Comparison of ENCODE assay signal across 9 mouse cellular contexts in the genomic region with DNA sequence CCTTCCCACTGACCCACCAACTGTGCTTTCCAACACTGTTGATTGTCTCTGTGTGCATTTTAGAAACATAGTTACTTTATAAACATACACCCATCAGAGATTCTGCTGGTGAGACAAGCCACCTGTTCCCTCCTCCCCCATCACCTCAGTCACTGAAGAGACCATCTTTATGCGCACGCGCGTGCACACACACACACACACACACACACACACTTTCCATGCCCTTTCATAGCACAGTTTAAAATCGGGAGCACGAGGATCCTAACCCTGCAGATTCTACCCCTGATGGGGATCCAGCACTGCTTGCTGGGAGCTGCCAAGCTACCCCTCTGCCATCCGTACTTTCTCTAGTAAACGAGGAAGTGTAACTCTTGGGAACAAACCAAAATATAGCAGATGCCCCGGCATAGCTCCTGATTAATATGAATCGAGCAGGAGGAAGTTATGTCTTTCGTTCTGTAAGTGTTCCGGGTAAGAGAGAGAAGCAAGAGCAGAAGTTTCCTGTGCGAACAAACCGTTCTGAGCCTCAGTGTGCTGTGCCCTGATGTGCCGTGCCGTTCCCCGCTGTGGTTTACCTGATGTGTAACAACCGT.
A peak's percentile ranks its signal among the peaks of the same experiment; 100 is the strongest.
DNase-seq lines count a peak whose midpoint lies in the region; ATAC-seq lines count a peak whose summit lies in the region.
"Had no signal": no experiment of that assay in that cellular context is flagged by ENCODE, and none has a peak within 500 bp of the region (broad histone marks: within the 10 kb centered on the region; RNA-seq: fewer than 3 reads in every experiment).

No protein-coding gene starts in this region.

- no peaks in the 10 kb centered on the region for H3K9me3 ChIP-seq in forebrain, embryonic 16.5 days (ENCODE audit: control insufficient read depth, low read length)
- no peaks in the 10 kb centered on the region for H3K9me3 ChIP-seq in forebrain, embryonic 11.5 days (ENCODE audit: control insufficient read depth, low read length)
- H3K9me3 ChIP-seq: hindbrain, embryonic 15.5 days had no signal

- peaks cover 12% of the 10 kb centered on the region for H3K4me1 ChIP-seq in forebrain, embryonic 16.5 days (replicated peaks; ENCODE audit: control insufficient read depth, insufficient read depth, low read length)
- H3K4me1 ChIP-seq in forebrain, embryonic 11.5 days (replicated peaks; ENCODE audit: control insufficient read depth, insufficient read depth, low read length): no peaks in the 10 kb centered on the region; the same call in 1 of the 2 replicates
- H3K4me1 ChIP-seq: hindbrain, embryonic 15.5 days had no signal

- DNase-seq in forebrain, embryonic 11.5 days (ENCODE audit: low spot score): no peak
- DNase-seq in CD8-positive naive resting alpha-beta T cell, adult 2 months (ENCODE audit: low read depth in 2 of 2, low spot score in 2 of 2): peak; percentile 10 to 28
- DNase-seq in layer of hippocampus, postnatal 14 days (ENCODE audit: low spot score in 2 of 2): peak; percentile 57 to 75
- DNase-seq in splenic B cell, adult 2 months (ENCODE audit: low read depth, low spot score): peak; percentile 38
- no peak for DNase-seq in left cerebral cortex, adult 8-10 months (ENCODE audit: low spot score in 2 of 2)
- DNase-seq in adrenal gland, postnatal 14 days: no peak
- DNase-seq in urinary bladder, postnatal 25 days (ENCODE audit: low spot score): no peak

- no peaks in the 10 kb centered on the region for H3K36me3 ChIP-seq in forebrain, embryonic 16.5 days (ENCODE audit: control insufficient read depth, insufficient read depth)
- H3K36me3 ChIP-seq in forebrain, embryonic 11.5 days (ENCODE audit: control insufficient read depth, insufficient read depth, low read length): no peaks in the 10 kb centered on the region
- H3K36me3 ChIP-seq in splenic B cell, adult 2 months (ENCODE audit: control insufficient read depth, insufficient read depth, low read length, poor library complexity, severe bottlenecking): no peaks in the 10 kb centered on the region
- H3K36me3 ChIP-seq: hindbrain, embryonic 15.5 days had no signal

- no peaks in the 10 kb centered on the region for H3K27me3 ChIP-seq in forebrain, embryonic 16.5 days (replicated peaks; ENCODE audit: control insufficient read depth, insufficient read depth, low read length)
- H3K27me3 ChIP-seq in forebrain, embryonic 11.5 days (ENCODE audit: control insufficient read depth, insufficient read depth, low read length): no peaks in the 10 kb centered on the region
- H3K27me3 ChIP-seq in splenic B cell, adult 2 months (ENCODE audit: control insufficient read depth, insufficient read depth, low read length, poor library complexity, severe bottlenecking): no peaks in the 10 kb centered on the region
- H3K27me3 ChIP-seq: hindbrain, embryonic 15.5 days had no signal

- no peak overlapping the region for H3K4me2 ChIP-seq in forebrain, embryonic 16.5 days (ENCODE audit: low read length)
- no peak overlapping the region for H3K4me2 ChIP-seq in forebrain, embryonic 11.5 days (ENCODE audit: low read depth, low read length, severe bottlenecking)
- H3K4me2 ChIP-seq: hindbrain, embryonic 15.5 days had no signal

- peak; percentile 74 for ATAC-seq in forebrain, embryonic 16.5 days
- ATAC-seq in forebrain, embryonic 11.5 days (replicated peaks; ENCODE audit: low FRiP score): no peak

- H3K27ac ChIP-seq in forebrain, embryonic 16.5 days (ENCODE audit: low read length): peak overlapping the region; percentile 8; the same call in 1 of the 2 replicates
- H3K27ac ChIP-seq in forebrain, embryonic 11.5 days (ENCODE audit: low read depth, low read length): no peak overlapping the region
- H3K27ac ChIP-seq: hindbrain, embryonic 15.5 days had no signal

- WGBS in forebrain, embryonic 16.5 days: 75% methylated on average over 18 of the region's 18 CpGs
- WGBS in forebrain, embryonic 11.5 days: 90% methylated on average over 18 of the region's 18 CpGs

- H3K4me3 ChIP-seq in forebrain, embryonic 16.5 days (replicated peaks; ENCODE audit: low read length): no peak overlapping the region
- H3K4me3 ChIP-seq in forebrain, embryonic 11.5 days (ENCODE audit: low read depth, low read length): no peak overlapping the region
- H3K4me3 ChIP-seq: hindbrain, embryonic 15.5 days had no signal

- no peak overlapping the region for H3K9ac ChIP-seq in forebrain, embryonic 16.5 days (replicated peaks; ENCODE audit: low read depth, low read length)
- no peak overlapping the region for H3K9ac ChIP-seq in forebrain, embryonic 11.5 days (ENCODE audit: low read length)
- H3K9ac ChIP-seq: hindbrain, embryonic 15.5 days had no signal

Comparison
In these comparisons a context has a peak if more than half of its experiments do, and no peak if none do; other contexts are left out.
1. DNase-seq: peak in CD8-positive naive resting alpha-beta T cell, adult 2 months (2 of 2), layer of hippocampus, postnatal 14 days (2 of 2) and splenic B cell, adult 2 months (single experiment); none in forebrain, embryonic 11.5 days (single experiment), left cerebral cortex, adult 8-10 months (0 of 2), adrenal gland, postnatal 14 days (single experiment) and urinary bladder, postnatal 25 days (single experiment).